Mouse (Mus musculus) midbrain, embryonic 10.5 days (tissue): ENCODE results near the gene Gm28490. TPM values are rescaled to one million over a fixed set of nuclear protein-coding genes. Genes with fewer than 3 reads are reported as not detected.
"Not testable (repeated sequence)": the region's sequence is repeated elsewhere in the genome, so short reads cannot be mapped to it uniquely, and the experiment has no call there.

ENCODE experiments used
- DNase-seq: peaks from one replicate; pipeline ENCODE4 v3.0.0-alpha.2; 2017; ENCODE audit warnings: low spot score
- H3K27ac ChIP-seq: fragments of 300-500 bp; sonication (generic); replicated peaks from 2 replicates; pipeline ENCODE4 v1.5.1; 2016; ENCODE audit warnings: mild to moderate bottlenecking
- H3K27me3 ChIP-seq: fragments of 300-500 bp; sonication (generic); 2 replicates; pipeline ENCODE4 v1.6.1; 2016; ENCODE audit warnings: low read depth, mild to moderate bottlenecking; ENCODE audit not compliant: poor library complexity, severe bottlenecking
- H3K36me3 ChIP-seq: fragments of 300-500 bp; sonication (generic); 2 replicates; pipeline ENCODE4 v1.6.1; 2016; ENCODE audit warnings: mild to moderate bottlenecking, moderate library complexity
- H3K4me1 ChIP-seq: fragments of 300-500 bp; sonication (generic); 2 replicates; pipeline ENCODE4 v1.6.1; 2016
- H3K4me3 ChIP-seq: fragments of 300-500 bp; sonication (generic); 2 replicates; pipeline ENCODE4 v1.5.1; 2016; ENCODE audit warnings: mild to moderate bottlenecking, moderate library complexity
- H3K9me3 ChIP-seq: fragments of 300-500 bp; sonication (generic); replicated peaks from 2 replicates; pipeline ENCODE4 v1.6.1; 2016; ENCODE audit warnings: mild to moderate bottlenecking
- WGBS: fragments of 180-500 bp; shearing (Covaris S2); methylation state at CpG from one replicate; pipeline ENCODE4 v1.1.7; 2016; 5-methylcytosine and 5-hydroxymethylcytosine counted together
- polyA plus RNA-seq: library from polyadenylated mRNA; unstranded; fragments of >200 nt; fragmentation: Nextera tagmentation; extraction: Ambion mirVana; gene quantifications from 2 replicates; pipeline ENCODE4 v1.2.1, GENCODE M21; 2016

Gene Gm28490
- polyA plus RNA-seq, result not detected in 2 replicates

- not testable (repeated sequence) for H3K27ac ChIP-seq, H3K4me3 ChIP-seq, H3K9me3 ChIP-seq, H3K27me3 ChIP-seq, DNase-seq, H3K4me1 ChIP-seq, H3K36me3 ChIP-seq
- WGBS, result no CpG with 5 or more reads among the region's 8 CpGs
Observed at GRCm38 (mm10) chrY:31634656-31635055, at the start of gene Gm28490. Gene Gm28490, minus strand, starts transcription at chrY:31634756.
